Mouse (Mus musculus) layer of hippocampus, adult 9-11 months (tissue): ENCODE results near the gene Hoxc8.
A peak's percentile ranks its signal among the peaks of the same experiment; 100 is the strongest.

ENCODE experiments used
- DNase-seq: peaks from one replicate; pipeline ENCODE4 v3.0.0; 2022

The Hoxc8 gene

GRCm38 (mm10) chr15:103010112-103010846 is 19.9 kb downstream of the Hoxc8 start:
- no peak for DNase-seq

DNA sequence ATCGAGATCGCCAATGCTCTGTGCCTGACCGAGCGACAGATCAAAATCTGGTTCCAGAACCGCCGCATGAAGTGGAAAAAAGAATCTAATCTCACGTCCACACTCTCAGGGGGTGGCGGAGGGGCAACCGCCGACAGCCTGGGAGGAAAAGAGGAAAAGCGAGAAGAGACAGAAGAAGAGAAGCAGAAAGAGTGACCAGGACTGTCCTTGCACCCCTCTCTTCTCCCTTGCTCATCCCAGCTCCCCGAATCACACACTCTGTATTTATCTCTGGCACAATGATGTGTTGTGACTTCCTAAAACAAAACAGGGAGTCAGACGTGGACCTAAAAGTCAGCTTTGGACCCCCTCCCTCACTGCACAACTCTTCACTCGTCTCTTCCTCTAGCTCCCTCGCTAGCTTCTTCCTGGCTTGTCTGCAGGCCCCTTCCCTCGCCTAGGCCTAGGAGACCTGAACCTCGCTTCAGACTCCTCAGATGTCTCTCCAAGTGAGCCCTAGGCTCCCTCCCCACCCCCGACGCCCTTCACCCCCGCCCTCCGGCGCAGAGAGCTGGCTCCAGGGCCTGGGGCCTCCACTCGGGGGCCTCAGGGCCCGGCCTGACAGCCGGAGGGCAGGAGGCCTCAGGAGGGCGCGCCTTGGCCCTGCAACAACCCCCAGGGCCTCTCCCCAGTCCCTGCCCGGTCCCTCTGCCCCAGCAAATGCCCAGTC is 20.6 kb downstream of the Hoxc8 start:
- DNase-seq, result no peak

DNA sequence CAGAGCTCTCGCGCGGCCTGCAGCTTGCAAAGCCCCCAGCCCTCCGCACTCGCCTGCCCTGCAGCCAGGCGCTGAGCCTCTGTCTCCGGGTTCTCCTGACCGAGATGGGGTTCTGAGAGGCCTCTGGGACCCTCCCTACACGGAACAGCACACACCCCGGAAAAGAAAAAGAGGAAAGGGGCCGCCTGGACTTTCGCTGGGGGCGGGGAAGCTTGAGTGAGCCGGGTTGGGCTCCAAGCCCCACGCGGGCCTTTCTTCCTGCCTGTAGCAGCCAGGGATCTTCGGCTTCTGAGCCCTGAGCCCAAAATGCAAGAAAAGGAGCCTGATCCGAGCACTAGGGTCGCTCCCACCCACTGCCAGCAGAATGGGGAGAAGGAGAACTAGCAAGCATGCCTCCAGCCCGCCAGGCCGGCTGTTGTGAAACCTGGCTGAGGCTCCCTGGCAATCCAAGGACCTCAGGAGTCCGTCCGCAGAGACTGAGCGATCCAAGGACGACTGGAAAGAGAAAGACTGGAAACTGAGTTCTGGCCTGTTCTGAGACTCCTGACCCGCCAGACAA is 21.6 kb downstream of the Hoxc8 start:
- DNase-seq, result no peak

- peak; percentile 10 for DNase-seq
Observed at GRCm38 (mm10) chr15:103013238-103013984, 23.0 kb downstream of the Hoxc8 start.

DNA sequence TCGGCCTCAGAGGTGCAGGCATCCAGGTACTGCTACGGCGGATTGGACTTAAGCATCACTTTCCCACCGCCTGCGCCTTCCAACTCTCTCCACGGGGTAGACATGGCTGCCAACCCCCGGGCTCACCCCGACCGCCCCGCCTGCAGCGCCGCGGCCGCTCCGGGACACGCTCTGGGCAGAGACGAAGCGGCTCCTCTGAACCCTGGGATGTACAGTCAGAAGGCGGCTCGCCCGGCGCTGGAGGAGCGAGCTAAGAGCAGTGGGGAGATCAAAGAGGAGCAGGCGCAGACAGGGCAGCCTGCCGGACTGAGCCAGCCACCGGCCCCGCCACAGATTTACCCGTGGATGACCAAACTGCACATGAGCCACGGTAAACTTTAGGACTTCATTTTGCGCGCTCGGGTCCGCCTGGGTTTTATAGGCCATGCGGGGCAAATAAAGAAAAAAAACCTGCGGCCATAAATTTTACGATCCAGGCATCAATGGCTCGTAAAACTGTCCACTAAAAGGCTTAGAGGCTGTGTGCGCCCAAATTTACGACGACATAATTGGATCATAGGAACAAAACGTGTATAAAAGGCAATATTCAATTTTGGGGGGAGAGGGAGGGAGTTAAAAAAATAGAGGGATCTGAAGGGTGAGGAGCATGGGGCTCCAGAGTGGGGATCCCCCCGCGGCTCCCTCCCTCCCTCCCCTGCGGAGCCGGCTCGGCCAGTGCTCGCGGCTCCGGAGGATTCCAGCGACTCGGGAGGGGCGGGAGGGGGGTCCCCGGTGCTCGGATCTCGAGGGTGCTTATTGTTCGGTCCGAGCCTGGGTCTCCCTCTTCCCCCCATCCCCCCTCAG is 24.0 kb downstream of the Hoxc8 start:
- no peak for DNase-seq

DNA sequence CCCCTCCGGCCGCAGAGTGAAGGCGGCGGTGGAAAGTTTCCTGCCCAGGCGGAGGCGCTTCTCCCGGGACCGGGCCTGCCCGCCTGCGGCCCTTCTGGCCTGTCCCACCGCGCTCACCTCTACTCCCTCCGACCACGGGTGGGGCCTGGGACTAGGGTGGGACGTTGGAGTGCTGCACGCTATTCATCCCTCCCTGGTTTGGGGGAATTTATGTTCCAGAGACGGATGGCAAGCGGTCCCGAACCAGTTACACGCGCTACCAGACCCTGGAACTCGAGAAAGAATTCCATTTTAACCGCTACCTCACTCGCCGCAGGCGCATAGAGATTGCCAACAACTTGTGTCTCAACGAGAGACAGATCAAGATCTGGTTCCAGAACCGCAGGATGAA is 24.6 kb downstream of the Hoxc8 start:
- DNase-seq, result no peak

GRCm38 (mm10) chr15:103015406-103016166 is 25.2 kb downstream of the Hoxc8 start:
- DNase-seq, result no peak

GRCm38 (mm10) chr15:103018636-103019035 is 28.2 kb downstream of the Hoxc8 start, which contains the start of gene Hoxc4:
Gene Hoxc4 (plus strand): TSS chr15:103018934.
- no peak for DNase-seq

- no peak for DNase-seq
Observed at GRCm38 (mm10) chr15:103020899-103021418, 30.6 kb downstream of the Hoxc8 start.

- DNase-seq, result no peak
Observed at GRCm38 (mm10) chr15:103021544-103021943, 31.1 kb downstream of the Hoxc8 start.

DNA sequence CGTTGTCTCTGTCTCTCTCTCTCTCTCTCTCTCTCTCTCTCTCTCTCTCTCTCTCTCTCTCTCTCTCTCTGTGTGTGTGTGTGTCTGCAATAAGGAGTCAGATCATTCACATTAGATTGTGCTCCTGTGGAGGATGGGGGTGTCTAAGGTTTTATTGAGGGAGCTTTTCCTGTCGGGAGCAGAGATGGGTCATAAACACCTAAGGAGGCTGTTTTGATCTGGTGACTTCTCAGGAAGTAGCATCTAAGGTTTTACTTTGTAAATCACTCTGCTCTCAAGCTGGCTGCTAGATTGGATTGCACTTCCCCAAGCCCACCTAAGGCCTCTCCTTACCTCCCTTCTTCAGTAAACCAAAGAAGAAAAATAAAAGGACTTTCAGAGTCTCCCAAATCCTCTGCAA is 33.7 kb downstream of the Hoxc8 start:
- no peak for DNase-seq

GRCm38 (mm10) chr15:103027266-103028235 is 37.1 kb downstream of the Hoxc8 start:
- no peak for DNase-seq

- DNase-seq, result no peak
Observed at GRCm38 (mm10) chr15:103028916-103029512, 38.6 kb downstream of the Hoxc8 start.

- no peak for DNase-seq
Observed at GRCm38 (mm10) chr15:103030142-103030541, 39.7 kb downstream of the Hoxc8 start.

DNA sequence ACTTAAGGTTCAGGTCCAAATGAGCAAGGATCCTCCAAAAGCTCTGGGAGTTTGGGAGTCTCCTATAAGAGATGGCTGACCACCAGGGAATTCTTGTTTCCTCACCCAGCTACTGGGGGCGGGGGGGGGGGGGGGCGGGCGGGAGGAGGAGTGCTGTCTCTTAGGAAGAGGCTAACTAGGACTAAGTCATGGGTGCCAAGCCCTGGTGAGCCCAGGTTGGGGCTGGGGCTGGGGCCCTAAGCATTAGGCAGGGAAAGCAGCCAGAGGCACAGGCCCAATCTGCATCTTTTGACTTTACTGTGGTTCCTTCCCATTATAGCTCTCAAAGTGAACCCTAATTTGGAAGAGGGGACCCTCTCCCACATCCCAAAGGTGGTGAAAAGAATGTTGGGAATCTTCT is 41.8 kb downstream of the Hoxc8 start:
- DNase-seq, result no peak

GRCm38 (mm10) chr15:103032646-103033575 is 42.5 kb downstream of the Hoxc8 start:
- DNase-seq, result no peak

- no peak for DNase-seq
Observed at GRCm38 (mm10) chr15:103034043-103034806, 43.8 kb downstream of the Hoxc8 start.
